Mouse (Mus musculus) midbrain, embryonic 10.5 days (tissue): ENCODE measurements at regions not wholly inside any gene's neighbourhood (a gene's known extent, or its start where the extent isn't known, plus 50 kb on each side); places are given as distances from the start of the nearest gene placed in this dataset.

Source experiments
- DNase-seq: peaks from one replicate; pipeline ENCODE4 v3.0.0-alpha.2; 2017; ENCODE audit warnings: low spot score
- H3K27ac ChIP-seq: fragments of 300-500 bp; sonication (generic); replicated peaks from 2 replicates; pipeline ENCODE4 v1.5.1; 2016; ENCODE audit warnings: mild to moderate bottlenecking
- H3K27me3 ChIP-seq: fragments of 300-500 bp; sonication (generic); 2 replicates; pipeline ENCODE4 v1.6.1; 2016; ENCODE audit warnings: low read depth, mild to moderate bottlenecking; ENCODE audit not compliant: poor library complexity, severe bottlenecking
- H3K36me3 ChIP-seq: fragments of 300-500 bp; sonication (generic); 2 replicates; pipeline ENCODE4 v1.6.1; 2016; ENCODE audit warnings: mild to moderate bottlenecking, moderate library complexity
- H3K4me1 ChIP-seq: fragments of 300-500 bp; sonication (generic); 2 replicates; pipeline ENCODE4 v1.6.1; 2016
- H3K4me3 ChIP-seq: fragments of 300-500 bp; sonication (generic); 2 replicates; pipeline ENCODE4 v1.5.1; 2016; ENCODE audit warnings: mild to moderate bottlenecking, moderate library complexity
- H3K9me3 ChIP-seq: fragments of 300-500 bp; sonication (generic); replicated peaks from 2 replicates; pipeline ENCODE4 v1.6.1; 2016; ENCODE audit warnings: mild to moderate bottlenecking
- WGBS: fragments of 180-500 bp; shearing (Covaris S2); methylation state at CpG from one replicate; pipeline ENCODE4 v1.1.7; 2016; 5-methylcytosine and 5-hydroxymethylcytosine counted together

DNA sequence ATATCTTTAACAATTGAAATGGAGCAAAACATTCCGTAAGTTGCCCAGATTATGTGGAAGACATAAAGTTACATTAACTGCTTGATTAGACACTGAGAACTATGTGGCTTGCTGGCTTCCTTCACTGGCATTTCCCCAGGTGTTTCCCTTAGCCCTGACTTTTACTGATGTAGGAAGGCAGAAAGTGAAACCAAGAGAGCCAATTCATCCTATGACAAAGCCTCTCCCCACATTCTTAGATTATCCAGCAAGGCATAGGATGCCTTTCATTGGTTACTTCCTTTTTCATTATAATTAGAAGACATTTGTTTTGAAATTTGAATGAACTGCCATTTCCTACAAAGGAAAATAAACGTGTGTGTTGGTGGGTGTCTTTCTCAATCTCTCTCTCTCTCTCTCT, 72.1 kb downstream of the Cdc42ep3 start:
- DNase-seq = no peak
- H3K27ac ChIP-seq = no peak overlapping the region
- peaks cover 8% of the 10 kb centered on the region for H3K4me1 ChIP-seq
- WGBS = 64% methylated on average over 2 of the region's 2 CpGs
- H3K4me3 ChIP-seq = no peak overlapping the region
- H3K27me3 ChIP-seq = no peaks in the 10 kb centered on the region
- H3K36me3 ChIP-seq = no peaks in the 10 kb centered on the region
- no peaks in the 10 kb centered on the region for H3K9me3 ChIP-seq

DNA sequence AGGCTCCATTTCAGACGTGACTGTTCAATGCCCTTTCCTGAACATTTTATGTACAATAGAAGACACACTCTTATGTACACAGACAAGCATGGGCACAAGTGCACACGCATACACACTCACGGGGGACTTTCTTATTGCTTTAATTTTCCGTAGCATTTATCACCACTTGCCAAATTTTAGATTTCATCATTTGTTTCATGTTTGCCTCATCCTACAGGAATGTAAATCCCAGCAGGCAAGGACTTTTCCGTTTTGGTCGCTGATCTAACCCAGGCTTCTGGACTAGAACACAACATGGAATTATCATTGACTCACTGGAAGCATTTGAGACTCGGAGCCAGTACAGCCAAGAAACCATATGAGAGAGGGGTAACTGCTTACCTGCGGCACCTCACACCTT, 81.3 kb downstream of the Cdc42ep3 start:
- Histone ChIP-seq H3K36me3 (no peaks in the 10 kb centered on the region), H3K9me3 (no peaks in the 10 kb centered on the region), H3K4me1 (no peaks in the 10 kb centered on the region), H3K4me3 (no peak overlapping the region), H3K27ac (no peak overlapping the region), H3K27me3 (no peaks in the 10 kb centered on the region)
- DNase-seq = no peak
- WGBS = 86% methylated on average over 8 of the region's 8 CpGs

DNA sequence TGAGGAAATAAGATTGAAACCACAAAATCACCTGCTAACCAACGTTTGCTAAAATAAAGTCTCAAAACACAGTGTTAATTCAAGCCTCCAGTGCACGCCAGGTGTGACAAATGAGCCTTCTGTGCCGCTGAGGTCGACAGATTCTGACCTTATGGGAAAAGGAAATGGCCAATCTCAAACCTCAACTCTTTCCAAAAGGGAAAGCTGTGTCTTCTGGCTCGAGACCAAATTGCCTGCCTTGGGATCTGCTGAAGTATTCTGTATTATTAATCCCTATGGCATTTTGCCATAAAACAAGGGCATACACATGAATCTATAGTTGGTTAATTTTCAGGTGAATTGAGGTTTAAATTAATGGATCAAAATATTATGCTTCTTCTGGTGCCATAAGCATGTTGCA, 95.2 kb downstream of the Cdc42ep3 start:
- Histone ChIP-seq H3K4me1 (no peaks in the 10 kb centered on the region), H3K4me3 (no peak overlapping the region), H3K27ac (no peak overlapping the region), H3K36me3 (no peaks in the 10 kb centered on the region), H3K9me3 (no peaks in the 10 kb centered on the region), H3K27me3 (no peaks in the 10 kb centered on the region)
- DNase-seq = no peak
- 75% methylated on average over 5 of the region's 5 CpGs for WGBS

DNA sequence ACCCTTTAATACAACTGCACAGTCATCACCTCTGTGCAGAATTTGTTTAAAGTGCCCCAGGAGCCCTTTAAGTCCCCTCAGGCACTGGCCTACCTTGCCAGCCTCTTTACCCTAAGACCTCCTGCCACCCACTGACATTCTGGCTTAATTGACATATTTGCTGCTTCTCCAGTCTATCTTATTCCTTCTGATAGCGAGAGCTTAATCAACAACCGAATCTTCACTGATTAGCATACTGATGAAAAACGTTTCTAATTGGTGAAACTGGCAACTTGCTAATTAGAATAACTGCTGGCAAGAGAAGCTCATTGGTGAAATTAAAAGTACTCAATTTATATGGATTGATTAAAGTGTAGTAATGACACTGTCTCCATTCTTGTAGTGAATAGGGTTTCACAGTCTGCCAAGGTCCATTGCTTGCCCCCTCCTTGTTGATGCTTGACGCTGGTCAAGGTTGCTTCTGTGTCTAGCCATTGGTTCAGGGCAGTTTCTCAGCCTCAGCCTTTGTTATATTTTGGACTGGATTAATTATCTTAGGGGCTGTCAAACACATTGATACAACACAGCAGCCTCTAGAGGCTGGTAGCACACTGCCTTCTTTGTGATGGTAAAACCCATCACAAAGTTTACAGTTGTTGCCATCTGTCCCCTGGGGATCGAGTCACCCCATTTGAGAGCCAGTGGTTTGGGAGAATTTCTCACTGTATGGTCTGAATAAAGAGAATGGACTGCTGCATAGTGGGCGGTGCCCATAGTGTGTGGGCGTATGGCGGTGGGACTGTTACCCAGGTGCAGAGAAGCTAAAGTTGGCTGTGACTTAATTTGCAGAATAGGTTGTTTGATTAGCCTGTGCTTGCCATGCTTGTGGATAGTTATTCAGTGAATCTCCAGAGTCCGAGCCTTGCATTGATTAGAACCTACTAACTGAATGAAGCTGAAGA, 107.7 kb downstream of the Cdc42ep3 start:
- Histone ChIP-seq H3K4me1 (no peaks in the 10 kb centered on the region), H3K4me3 (no peak overlapping the region), H3K27ac (no peak overlapping the region), H3K36me3 (no peaks in the 10 kb centered on the region), H3K9me3 (0 out of 2 replicates have a peak, but pooled peaks cover 6% of the 10 kb centered on the region), H3K27me3 (no peaks in the 10 kb centered on the region)
- 89% methylated on average over 9 of the region's 9 CpGs for WGBS
- DNase-seq = no peak

DNA sequence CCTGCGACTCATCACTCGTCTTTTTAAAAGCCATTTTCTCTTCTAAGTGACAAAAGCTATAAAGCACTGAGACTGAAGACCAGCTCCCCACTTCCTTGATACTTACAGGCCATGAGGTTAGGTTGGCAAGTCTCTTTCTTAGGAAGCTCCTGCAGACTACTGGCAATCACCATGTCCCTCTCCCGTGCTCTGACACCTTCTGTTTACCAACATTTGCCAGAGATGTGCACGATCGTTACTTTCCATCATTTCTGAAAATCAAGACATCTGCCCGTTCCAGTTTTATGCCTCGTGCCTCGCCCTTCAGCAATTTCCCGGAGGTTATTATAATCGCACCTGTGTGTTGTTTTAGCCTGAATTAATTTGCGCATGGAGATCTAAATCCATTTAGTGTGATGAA, 110.8 kb downstream of the Cdc42ep3 start:
- Histone ChIP-seq H3K4me1 (no peaks in the 10 kb centered on the region), H3K9me3 (0 out of 2 replicates have a peak, but pooled peaks cover 6% of the 10 kb centered on the region), H3K4me3 (no peak overlapping the region), H3K27ac (no peak overlapping the region), H3K36me3 (no peaks in the 10 kb centered on the region), H3K27me3 (no peaks in the 10 kb centered on the region)
- no peak for DNase-seq
- 95% methylated on average over 11 of the region's 11 CpGs for WGBS

DNA sequence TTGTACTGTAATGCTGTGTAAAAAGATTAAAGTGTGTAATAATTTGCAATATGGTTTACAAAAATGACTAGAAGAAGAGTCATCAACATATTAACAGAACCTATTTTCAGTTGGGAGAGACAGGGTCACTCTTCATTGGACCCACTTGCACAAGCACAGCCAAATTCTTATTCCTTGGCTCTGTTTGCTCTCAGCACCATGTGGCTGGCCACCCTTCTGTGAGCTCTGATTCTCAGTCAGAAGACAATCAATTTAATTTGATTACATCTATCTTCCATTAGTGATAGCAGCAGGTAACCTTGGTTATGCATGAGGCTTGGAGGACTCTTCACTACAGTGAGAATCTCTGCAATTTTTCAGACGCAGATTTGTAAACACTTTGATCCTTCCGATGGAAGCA, 111.5 kb downstream of the Cdc42ep3 start:
- H3K9me3 ChIP-seq = 0 out of 2 replicates have a peak, but pooled peaks cover 6% of the 10 kb centered on the region
- no peaks in the 10 kb centered on the region for H3K4me1 ChIP-seq
- H3K4me3 ChIP-seq = no peak overlapping the region
- no peak for DNase-seq
- no peaks in the 10 kb centered on the region for H3K27me3 ChIP-seq
- H3K36me3 ChIP-seq = no peaks in the 10 kb centered on the region
- H3K27ac ChIP-seq = no peak overlapping the region
- WGBS = 94% methylated on average over 2 of the region's 2 CpGs

DNA sequence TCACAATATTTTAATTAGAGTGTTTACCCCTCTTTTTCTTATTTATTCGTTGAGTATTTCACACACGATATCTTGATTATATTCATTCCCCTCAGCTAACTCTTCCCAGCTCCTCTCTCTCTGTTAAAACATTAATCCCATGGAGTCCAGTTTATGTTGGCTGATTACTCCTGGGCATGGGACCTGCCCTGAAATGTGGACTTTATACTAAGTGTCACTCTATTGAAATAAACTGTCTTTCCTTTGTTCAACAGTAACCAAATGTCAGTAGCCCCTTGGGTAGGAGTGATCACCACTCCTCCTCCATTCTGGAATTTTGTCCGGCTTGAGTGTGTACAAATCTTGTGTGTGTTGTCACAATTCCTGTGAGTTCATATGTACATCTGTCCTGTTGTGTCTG, 113.4 kb downstream of the Cdc42ep3 start:
- Histone ChIP-seq H3K4me3 (no peak overlapping the region), H3K27me3 (no peaks in the 10 kb centered on the region), H3K9me3 (0 out of 2 replicates have a peak, but pooled peaks cover 6% of the 10 kb centered on the region), H3K36me3 (no peaks in the 10 kb centered on the region), H3K4me1 (no peaks in the 10 kb centered on the region), H3K27ac (no peak overlapping the region)
- 92% methylated on average over 3 of the region's 3 CpGs for WGBS
- DNase-seq = no peak

DNA sequence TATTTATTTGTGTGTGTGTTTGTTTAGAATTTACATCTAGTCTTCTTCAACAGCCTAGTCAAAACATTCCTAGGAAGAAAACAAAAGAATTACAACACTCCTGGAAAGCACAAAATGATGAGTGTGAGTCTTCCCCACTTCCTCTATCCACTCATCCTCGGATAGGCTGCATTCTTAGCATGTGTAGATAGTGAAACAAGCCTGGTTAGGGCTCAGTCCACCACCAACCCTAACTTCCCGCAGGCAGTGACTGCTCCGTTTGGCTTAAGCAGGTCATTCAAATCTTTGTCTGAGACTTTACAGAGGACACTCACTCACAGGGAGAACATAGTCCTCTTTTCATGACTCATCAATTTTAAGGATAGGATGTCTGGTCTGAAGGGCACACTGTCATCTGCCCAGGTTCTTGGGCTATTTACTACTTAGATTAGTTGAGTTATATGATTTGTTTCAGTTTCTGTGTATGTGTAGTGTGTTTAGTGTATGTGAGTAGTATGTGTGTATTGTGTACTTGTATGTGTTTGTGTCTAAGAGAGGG, 118.6 kb downstream of the Cdc42ep3 start:
- Histone ChIP-seq H3K36me3 (no peaks in the 10 kb centered on the region), H3K4me1 (no peaks in the 10 kb centered on the region), H3K4me3 (no peak overlapping the region), H3K27me3 (no peaks in the 10 kb centered on the region), H3K27ac (no peak overlapping the region), H3K9me3 (no peaks in the 10 kb centered on the region)
- no peak for DNase-seq
- WGBS = 77% methylated on average over 3 of the region's 3 CpGs

DNA sequence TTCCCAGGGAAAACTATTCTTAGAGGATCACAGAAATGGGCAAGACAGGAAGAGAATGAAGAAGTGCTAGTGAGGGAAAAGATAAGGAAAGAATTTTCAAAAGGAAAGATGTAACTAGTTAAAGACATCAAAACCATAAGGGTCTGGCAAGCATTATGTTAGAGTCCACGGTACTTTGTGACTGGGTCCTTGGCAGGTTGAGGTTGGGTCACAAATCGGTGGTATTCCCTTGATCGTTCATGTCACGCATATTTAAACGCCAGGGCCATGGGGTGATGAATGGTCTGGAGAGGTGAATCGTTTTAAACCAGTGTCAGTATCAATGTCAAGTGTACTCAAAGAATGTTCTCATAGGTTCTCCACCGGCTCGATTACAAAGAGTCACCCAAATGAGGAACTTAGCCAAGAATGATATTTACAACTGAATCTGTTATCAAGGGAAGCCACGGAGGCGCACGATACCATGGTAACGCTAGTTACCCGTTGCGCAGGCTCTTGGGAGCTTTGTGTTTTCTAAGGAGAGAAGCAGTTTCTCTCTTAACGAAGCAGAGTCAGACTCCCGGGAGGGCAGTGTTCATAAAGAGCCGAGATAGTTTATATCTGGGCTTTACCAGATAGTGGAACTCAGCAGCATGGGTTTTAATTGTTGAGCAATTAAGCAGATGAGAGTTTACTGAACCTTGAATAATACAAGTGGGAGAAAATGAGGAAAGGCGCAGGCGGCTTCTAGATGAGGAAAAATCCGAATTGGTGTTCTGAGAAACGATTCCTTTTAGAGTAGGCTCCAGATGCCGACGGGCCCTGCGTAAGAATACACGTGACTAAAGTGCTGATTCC, 124.0 kb downstream of the Cdc42ep3 start:
- no peaks in the 10 kb centered on the region for H3K36me3 ChIP-seq
- H3K9me3 ChIP-seq = no peaks in the 10 kb centered on the region
- WGBS = 81% methylated on average over 25 of the region's 25 CpGs

DNA sequence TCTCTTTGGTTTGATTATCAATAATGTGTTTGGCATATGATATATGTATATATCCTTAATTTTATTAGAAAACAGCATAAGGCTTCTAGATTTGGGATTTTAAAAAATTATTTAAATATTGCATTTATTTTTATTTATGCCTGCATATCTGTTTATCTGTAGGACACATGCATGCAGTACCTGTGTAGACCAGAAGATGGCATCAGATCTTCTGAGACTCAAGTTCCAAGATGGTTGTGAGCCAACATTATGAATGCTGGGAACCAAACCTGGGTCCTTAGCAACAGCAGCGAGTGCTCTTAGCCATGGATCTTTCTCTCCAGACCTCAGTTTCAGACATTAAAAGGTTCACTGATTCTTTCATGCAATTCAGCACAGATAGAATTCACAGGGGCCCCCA, 148.3 kb downstream of the Cdc42ep3 start:
- WGBS = 94% methylated on average over 1 of the region's 1 CpGs
- Histone ChIP-seq H3K4me3 (no peak overlapping the region), H3K27me3 (no peaks in the 10 kb centered on the region), H3K27ac (no peak overlapping the region), H3K36me3 (no peaks in the 10 kb centered on the region), H3K4me1 (no peaks in the 10 kb centered on the region), H3K9me3 (peaks cover 6% of the 10 kb centered on the region; the same call in 1 of the 2 replicates)
- no peak for DNase-seq

More for the DNA sequence above, 124.0 kb downstream of the Cdc42ep3 start:
- no peak for DNase-seq
- no peaks in the 10 kb centered on the region for H3K4me1 ChIP-seq
- H3K27me3 ChIP-seq = no peaks in the 10 kb centered on the region
- no peak overlapping the region for H3K27ac ChIP-seq
- H3K4me3 ChIP-seq = no peak overlapping the region

DNA sequence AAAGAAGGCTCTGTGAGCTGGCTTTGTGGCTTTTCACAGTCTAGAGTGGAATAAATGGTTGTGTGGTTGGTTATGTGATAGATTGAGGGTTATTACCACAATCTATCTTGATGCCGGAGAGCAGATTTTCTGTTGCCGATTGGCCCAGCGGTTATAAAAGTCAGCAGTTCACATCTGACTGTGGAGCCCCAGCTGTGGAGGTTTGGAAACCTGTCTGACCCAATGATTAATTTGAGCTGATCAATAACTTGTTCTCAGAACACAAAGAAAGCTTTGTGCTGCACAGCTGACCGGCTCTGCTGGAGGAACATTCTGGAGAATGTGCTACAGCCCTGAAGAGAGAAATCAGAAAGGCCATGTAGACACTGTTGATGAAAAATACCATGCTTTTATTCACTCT, 148.8 kb downstream of the Cdc42ep3 start:
- H3K4me3 ChIP-seq = no peak overlapping the region
- H3K4me1 ChIP-seq = no peaks in the 10 kb centered on the region
- H3K36me3 ChIP-seq = no peaks in the 10 kb centered on the region
- H3K27ac ChIP-seq = no peak overlapping the region
- H3K27me3 ChIP-seq = no peaks in the 10 kb centered on the region
- 94% methylated on average over 4 of the region's 4 CpGs for WGBS
- no peak for DNase-seq
- H3K9me3 ChIP-seq = peaks cover 6% of the 10 kb centered on the region; the same call in 1 of the 2 replicates

DNA sequence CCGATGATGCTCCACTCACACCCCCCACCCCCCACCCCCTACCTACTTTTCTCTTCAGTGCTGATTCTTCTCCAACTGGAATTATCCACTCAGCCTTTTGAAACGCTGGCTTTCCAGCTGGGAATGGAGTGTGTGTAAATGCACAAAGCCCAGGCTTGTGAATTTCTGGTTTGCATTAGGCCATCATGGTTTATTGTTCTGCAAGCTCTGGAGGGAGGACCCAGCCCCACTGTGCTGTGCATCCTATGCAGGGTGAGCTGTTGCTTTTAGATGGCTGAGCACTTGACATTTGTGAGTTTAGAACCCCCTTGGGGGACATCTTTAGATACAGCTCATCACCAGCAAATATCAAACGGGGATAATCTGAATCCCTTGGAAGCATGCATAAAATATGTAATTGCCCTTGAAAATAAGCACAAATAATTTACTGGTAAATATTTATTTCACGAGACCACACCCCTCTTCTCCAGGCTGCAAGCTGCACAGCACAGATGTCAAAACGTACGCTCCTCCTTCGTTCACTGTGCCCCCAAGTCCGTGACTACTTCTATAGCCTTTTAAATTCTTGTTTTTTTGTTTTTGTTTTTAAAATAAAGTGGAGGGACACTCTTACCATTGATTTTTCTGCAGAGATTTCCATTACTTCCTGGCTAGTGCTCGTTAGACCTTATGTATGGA, 148.2 kb downstream of the Qpct start:
- WGBS = 65% methylated on average over 9 of the region's 9 CpGs
- Histone ChIP-seq H3K27me3 (no peaks in the 10 kb centered on the region), H3K36me3 (no peaks in the 10 kb centered on the region), H3K4me1 (peaks cover 4% of the 10 kb centered on the region; the same call in 1 of the 2 replicates), H3K9me3 (0 out of 2 replicates have a peak, but pooled peaks cover 6% of the 10 kb centered on the region), H3K27ac (no peak overlapping the region), H3K4me3 (no peak overlapping the region)
- DNase-seq = no peak
